Mouse (Mus musculus): Measurements from ENCODE around the gene Zbtb46.

- TF ChIP-seq EP300 (IDR thresholded peaks at IDR 0.05) (no peak), CTCF (IDR thresholded peaks at IDR 0.05) (no peak)
These were observed 38.8 kb downstream of the Zbtb46 start for GRCm38 (mm10) chr2:181420426-181420825.

Data from lung, postnatal 0 days (tissue).